Mouse (Mus musculus) embryonic fibroblast, embryonic 13.5 days (primary cell): ENCODE measurements around the gene Arsj. TPM values are rescaled to one million over a fixed set of nuclear protein-coding genes. Genes with fewer than 3 reads are reported as not detected.
A peak's percentile ranks its signal among the peaks of the same experiment; 100 is the strongest.

Experiments used
- H3K27ac ChIP-seq: 2 replicates; pipeline ENCODE4 v1.5.1; 2012; ENCODE audit warnings: low read length, control low read depth, inconsistent platforms; ENCODE audit not compliant: insufficient read depth
- H3K4me1 ChIP-seq: 2 replicates; pipeline ENCODE4 v1.6.1; 2011; ENCODE audit warnings: low read length; ENCODE audit not compliant: control insufficient read depth, insufficient read depth
- H3K4me3 ChIP-seq: 2 replicates; pipeline ENCODE4 v1.5.1; 2011; ENCODE audit warnings: mild to moderate bottlenecking, control low read depth, low read length; ENCODE audit not compliant: insufficient read depth
- CTCF ChIP-seq: IDR thresholded peaks from 2 replicates; pipeline ENCODE4 v1.5.1; 2011; ENCODE audit warnings: mild to moderate bottlenecking, control low read depth, low read length, moderate library complexity, borderline replicate concordance; ENCODE audit not compliant: insufficient read depth
- POLR2A ChIP-seq: IDR thresholded peaks from 2 replicates; pipeline ENCODE4 v1.6.1; 2011; ENCODE audit warnings: low read depth, mild to moderate bottlenecking, control low read depth, low read length, moderate library complexity
- polyA plus RNA-seq: library from polyadenylated mRNA; stranded (reverse); fragments of >200 nt; gene quantifications from 2 replicates; pipeline ENCODE4 v1.2.4, GENCODE M21; 2011; ENCODE audit warnings: low read depth; ENCODE audit not compliant: missing spikeins, insufficient read length

Gene Arsj
- polyA plus RNA-seq = 10.2 and 10.4 TPM in 2 replicates

DNA sequence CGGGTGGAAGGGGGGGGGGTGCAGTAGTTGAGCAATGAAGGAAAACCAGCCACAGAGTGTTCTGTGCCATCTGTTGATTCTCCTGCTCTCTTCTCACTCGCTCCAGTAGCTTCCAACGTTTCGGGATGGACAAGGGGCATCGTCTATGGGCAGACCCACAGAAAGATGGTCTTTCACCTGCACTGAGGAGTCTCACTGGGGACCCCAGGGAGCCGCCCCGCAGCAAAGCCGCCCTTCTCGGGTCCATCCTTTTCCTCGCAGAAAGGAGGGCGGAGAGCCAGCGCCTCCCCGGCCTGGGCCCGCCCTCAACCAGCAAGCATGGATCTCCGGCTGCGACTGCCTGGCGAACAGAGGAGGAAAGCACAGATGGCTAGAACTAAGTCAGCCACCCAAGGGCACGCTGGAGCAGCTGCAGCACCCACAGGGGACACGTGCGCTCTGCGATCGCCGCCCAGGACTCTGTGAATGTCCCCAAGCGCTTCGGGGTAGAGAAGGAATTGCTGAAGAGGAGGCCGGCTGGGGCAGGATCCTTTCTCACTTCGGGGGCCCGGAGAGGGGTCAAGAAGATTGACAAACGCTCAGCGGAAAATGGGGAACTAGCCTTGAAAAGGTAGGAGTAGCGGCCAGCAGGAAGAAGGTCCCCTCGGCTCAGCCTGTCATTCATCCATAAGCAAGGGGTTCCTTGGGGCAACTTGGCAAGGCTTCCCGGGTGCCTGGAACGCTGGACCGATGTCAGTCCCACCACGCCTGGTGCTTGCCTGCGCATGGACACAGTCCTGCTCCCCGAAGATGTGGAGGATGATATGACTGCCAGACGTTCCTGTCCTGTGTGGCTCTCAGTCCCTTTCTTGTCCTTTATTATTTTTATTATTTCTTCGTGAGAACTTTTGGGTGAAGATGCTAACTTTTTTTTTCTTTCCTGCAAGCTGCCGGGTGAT lies at the start of gene Arsj:
Gene Arsj, plus strand, starts transcription at position 117 of the 938 bp plus-strand sequence.
- no peak for TF ChIP-seq CTCF
- peak; percentile 82 for TF ChIP-seq POLR2A
- no peaks in the 10 kb centered on the region for H3K4me1 ChIP-seq
- no peak within 1 kb of the TSS for H3K27ac ChIP-seq
- peak within 1 kb of the TSS; percentile 68 for H3K4me3 ChIP-seq

DNA sequence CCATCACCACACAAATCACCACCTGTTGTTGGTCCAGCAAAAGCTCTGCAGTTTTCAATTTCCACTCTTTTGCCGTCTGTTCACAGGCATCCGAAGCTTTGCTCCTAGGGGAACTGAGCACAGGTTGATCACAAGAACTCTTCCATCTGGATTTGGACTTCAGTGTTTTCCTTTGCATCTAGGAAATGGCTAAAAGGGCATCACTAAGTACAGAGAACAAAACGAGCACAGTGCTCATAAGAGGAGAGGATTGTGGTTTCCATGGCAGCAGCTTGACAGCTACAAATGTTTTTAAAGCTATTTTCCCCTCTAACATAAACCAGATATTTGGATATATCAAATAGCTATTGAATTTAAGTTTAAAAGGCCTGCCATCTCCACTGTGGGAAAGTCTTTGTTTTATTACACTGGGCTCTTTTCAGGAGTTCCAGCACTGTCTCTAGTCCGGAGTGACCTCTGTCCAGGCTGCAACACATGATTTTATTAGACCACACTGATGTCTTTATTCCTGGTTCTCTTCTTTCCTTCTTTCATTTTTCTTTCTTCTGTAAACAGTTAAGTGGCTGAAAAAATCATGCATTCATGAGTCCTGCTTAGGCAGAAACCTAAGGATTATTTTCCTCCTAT lies 38.5 kb upstream of the Arsj start:
- TF ChIP-seq CTCF (no peak), POLR2A (no peak)
- H3K4me3 ChIP-seq = no peak overlapping the region
- H3K27ac ChIP-seq = no peak overlapping the region
- no peaks in the 10 kb centered on the region for H3K4me1 ChIP-seq

DNA sequence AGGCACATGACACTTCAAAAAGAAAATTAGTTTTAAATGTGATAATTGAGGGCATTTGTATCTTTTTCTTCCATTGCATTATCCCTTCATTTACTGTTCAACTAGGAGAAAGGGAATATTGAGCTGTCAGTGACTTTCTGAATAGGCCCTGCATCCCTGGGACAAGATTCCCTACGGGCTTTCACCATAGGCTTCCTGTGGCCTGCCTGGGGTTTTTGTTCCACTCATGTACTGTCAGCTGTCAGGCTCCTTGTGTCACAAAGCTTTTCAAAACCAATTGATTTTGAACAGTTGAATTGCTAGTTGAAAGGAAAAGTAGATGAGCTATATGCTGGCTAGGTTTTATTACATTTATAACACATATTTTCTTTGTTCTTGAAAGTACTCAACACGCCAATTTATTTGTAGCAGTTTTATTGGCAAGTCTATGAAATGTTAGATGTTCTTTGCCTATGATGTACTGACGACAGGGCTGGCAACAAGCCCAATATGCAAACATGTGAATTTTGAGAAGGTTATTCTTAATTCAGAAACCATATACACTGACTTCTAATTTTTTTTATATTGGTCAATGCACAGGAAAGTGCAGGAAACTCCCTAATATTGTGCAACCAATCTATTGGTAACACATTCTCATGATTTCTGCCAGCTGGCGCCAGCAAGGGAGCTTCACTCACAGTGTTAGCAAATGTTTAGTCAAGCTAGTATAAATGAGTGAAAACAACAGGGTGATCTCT lies 37.4 kb upstream of the Arsj start:
- H3K4me3 ChIP-seq = no peak overlapping the region
- H3K27ac ChIP-seq = no peak overlapping the region

GRCm38 (mm10) chr3:126326628-126327325 lies 36.7 kb upstream of the Arsj start:
- TF ChIP-seq POLR2A = no peak
- TF ChIP-seq CTCF = no peak
- H3K27ac ChIP-seq = no peak overlapping the region
- H3K4me3 ChIP-seq = no peak overlapping the region
- H3K4me1 ChIP-seq = no peaks in the 10 kb centered on the region

More for the DNA sequence above, 37.4 kb upstream of the Arsj start:
- no peaks in the 10 kb centered on the region for H3K4me1 ChIP-seq
- TF ChIP-seq POLR2A = no peak
- no peak for TF ChIP-seq CTCF

DNA sequence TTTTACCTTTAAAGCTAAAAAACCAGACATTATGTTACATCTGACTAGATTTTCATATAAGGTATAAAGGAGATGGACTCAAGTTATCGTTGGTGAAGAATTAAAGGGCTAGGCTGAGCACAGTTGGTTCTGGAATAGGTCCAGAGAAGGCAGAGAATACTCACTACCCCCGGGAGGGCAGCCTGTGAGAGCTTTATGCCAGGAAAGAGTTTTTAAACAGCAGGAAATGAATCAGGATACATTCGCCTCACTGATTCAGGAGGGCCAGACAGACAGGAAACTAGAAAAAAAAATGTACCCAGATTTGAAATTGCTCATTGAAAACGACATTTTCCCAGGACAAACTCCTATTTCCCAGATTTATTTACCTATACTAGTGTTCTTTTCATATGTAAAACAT lies 28.2 kb upstream of the Arsj start:
- Histone ChIP-seq H3K4me3 (no peak overlapping the region), H3K27ac (no peak overlapping the region), H3K4me1 (no peaks in the 10 kb centered on the region)
- TF ChIP-seq CTCF = no peak
- TF ChIP-seq POLR2A = no peak

GRCm38 (mm10) chr3:126344745-126345144 lies 18.7 kb upstream of the Arsj start:
- H3K4me3 ChIP-seq = no peak overlapping the region
- H3K27ac ChIP-seq = no peak overlapping the region
- no peak for TF ChIP-seq POLR2A
- no peak for TF ChIP-seq CTCF
- H3K4me1 ChIP-seq = no peaks in the 10 kb centered on the region

DNA sequence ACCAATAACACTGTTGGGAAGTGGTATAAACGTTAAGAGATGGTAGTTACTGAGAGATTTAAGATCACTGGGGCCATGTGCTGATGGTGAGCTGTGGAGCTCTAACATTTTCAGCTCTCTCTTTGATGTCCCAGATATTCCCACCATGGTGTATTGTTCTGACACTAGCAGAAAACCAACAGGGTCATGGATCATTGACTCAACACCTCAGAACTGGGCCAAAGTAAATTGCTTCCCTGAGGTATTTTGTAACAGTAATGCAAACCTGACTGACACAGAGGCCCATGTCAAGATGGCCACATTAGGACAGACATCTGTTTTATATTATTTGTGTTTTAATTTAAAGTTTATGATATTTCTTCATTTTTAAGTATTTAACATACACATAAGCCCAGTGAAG lies 3.7 kb upstream of the Arsj start:
- Histone ChIP-seq H3K4me1 (no peaks in the 10 kb centered on the region), H3K27ac (no peak overlapping the region), H3K4me3 (no peak overlapping the region)
- no peak for TF ChIP-seq CTCF
- no peak for TF ChIP-seq POLR2A

DNA sequence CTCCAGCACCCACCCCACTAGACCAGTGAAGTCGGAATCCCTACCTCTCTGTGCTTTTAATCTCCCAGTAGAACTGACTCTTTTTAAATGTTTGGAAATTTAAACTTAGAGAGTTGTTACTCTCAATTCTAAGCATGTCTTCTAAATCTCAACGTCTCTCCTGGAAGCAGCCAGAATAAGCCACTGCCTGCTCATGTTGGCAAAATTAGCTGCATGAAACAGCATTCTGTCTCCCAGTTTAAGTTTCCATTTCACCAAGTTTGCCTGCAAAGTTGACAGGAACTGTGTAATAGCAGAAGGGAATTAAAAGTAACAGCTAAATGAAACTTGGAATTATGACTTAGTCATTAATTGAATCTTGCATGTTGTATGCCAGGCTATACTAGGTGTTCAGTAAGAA lies 1.1 kb upstream of the Arsj start:
- no peaks in the 10 kb centered on the region for H3K4me1 ChIP-seq
- no peak overlapping the region for H3K4me3 ChIP-seq
- no peak overlapping the region for H3K27ac ChIP-seq
- no peak for TF ChIP-seq POLR2A
- no peak for TF ChIP-seq CTCF

- Histone ChIP-seq H3K4me3 (no peak overlapping the region), H3K27ac (no peak overlapping the region), H3K4me1 (no peaks in the 10 kb centered on the region)
- TF ChIP-seq POLR2A = no peak
- no peak for TF ChIP-seq CTCF
Observed at GRCm38 (mm10) chr3:126362931-126363525, 456 bp upstream of the Arsj start.
